Mouse (Mus musculus): ENCODE results near the gene Panx1. TPM values are rescaled to one million over a fixed set of nuclear protein-coding genes. Genes with fewer than 3 reads are reported as not detected.

Gene Panx1
- total and polyA plus RNA-seq, 3 experiments = 10.6 to 20.3 TPM; not detected in 1

DNA sequence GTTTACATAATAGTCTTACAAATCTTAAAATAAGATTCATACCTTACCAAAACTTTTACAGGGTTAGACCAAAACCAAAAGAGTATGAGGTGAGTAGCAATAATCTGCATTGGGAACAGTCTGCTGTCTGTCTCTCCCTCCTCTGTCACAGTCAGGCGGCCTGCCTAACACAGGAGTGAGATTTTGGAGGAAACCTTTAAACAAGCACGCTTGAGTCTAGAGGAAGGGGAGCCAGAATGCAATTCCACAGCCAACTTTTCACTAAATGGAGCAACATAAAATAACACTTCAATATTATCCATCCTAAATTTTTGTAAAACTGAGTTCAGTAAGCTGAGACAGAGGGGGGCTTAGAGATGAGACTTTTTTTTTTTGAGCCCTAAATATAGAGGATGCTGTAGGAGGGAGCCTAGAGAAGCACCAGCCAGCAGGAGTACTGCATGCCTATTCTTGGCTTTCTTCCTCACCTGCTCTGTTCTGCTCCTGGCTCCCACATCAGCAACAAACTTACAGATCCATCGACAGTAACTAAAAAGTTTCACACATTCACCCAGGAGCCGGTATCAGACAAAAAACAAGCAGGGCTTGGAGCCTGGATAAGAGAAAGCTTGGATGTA, 63.6 kb downstream of the Panx1 start:
- no peak for TF ChIP-seq POLR2AphosphoS2 (IDR thresholded peaks at IDR 0.05; ENCODE audit: low read length)
- TF ChIP-seq ZC3H11A (IDR thresholded peaks at IDR 0.05; ENCODE audit: low read depth, low read length) = no peak
- TF ChIP-seq BHLHE40 (IDR thresholded peaks at IDR 0.05; ENCODE audit: borderline replicate concordance, low read depth, low read length) = no peak
- TF ChIP-seq MEF2A (IDR thresholded peaks at IDR 0.05; ENCODE audit: extremely low read depth, insufficient replicate concordance, low read depth, low read length, poor library complexity, severe bottlenecking) = no peak
- no peak for TF ChIP-seq MYB (IDR thresholded peaks at IDR 0.05; ENCODE audit: low read depth, low read length)
- no peak overlapping the region for H3K4me3 ChIP-seq (ENCODE audit: control insufficient read depth in 1 of 2, insufficient read depth in 1 of 2, low read depth in 2 of 2, low read length in 2 of 2)
- DNase-seq (ENCODE audit: low read depth, low spot score) = no peak
- H3K27ac ChIP-seq (ENCODE audit: control insufficient read depth, low read depth, low read length) = no peak overlapping the region
- no peak overlapping the region for H3K9ac ChIP-seq (ENCODE audit: control insufficient read depth, low read depth, low read length, poor library complexity, severe bottlenecking)
- no peaks in the 10 kb centered on the region for H3K79me2 ChIP-seq (ENCODE audit: control insufficient read depth, insufficient read depth, low read length, poor library complexity)
- H3K36me3 ChIP-seq (ENCODE audit: control insufficient read depth in 1 of 2, insufficient read depth in 2 of 2, low read length in 2 of 2) = no peaks in the 10 kb centered on the region
- H3K27me3 ChIP-seq (ENCODE audit: control insufficient read depth in 1 of 2, insufficient read depth in 2 of 2, low read length in 2 of 2) = peaks cover 0 to 2% of the 10 kb centered on the region in 2 experiments; a peak in 1 of 4 replicates
- H3K9me3 ChIP-seq (replicated peaks; ENCODE audit: insufficient read depth, low read length) = no peaks in the 10 kb centered on the region
- H3K4me1 ChIP-seq (ENCODE audit: control insufficient read depth in 1 of 2, insufficient read depth in 2 of 2, low read length in 2 of 2) = no peaks in the 10 kb centered on the region

DNA sequence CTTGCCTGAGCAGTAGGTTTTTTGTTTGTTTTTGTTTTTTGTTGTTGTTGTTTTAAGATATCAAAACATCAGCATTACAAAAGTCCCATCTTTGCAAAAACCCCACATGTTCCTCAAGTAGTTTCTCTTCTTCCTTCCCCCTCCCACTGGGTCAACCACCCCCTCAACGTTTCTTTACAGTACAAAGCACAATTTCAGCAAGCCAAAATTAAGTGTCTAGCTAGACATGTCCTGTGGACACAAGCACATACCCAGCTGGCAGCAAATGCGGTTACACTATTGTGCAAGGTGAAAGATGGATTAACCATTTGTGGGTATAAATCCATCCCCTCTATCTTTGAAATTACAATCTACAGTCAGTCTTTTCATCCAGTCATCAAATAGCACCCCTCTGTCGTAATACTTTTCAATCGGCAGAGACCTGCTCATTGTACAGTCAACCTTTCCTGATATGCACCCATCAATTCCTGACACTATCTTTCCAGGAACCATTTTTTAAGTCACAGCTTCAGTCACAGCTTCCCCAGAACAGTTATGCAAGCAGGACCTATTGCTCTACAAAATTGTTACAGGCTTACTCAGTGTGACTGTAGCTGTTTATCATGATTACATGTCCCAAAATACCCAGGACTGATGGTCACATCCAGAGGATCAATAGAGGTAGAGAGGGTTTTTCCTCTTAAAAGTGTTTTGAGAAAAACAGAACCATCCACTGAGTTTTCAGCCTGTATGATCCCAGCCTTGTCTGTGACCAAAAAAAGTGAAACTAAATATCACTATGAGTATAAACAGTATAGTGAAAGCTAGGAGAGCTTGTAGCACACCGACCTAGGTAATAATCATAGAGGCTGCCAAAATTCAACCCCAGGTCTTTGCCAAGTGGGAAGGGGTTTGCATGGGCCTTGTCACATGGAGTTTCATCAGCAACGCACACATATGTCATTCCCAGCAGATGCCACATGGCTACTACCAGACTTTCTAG, 70.7 kb downstream of the Panx1 start:
- peak overlapping the region in 1 of 2 experiments; percentile 25; a peak in 1 of 4 replicates for H3K4me3 ChIP-seq (ENCODE audit: control insufficient read depth in 1 of 2, insufficient read depth in 1 of 2, low read depth in 2 of 2, low read length in 2 of 2)

More for the DNA sequence above, 70.7 kb downstream of the Panx1 start:
- no peaks in the 10 kb centered on the region for H3K27me3 ChIP-seq (ENCODE audit: control insufficient read depth in 1 of 2, insufficient read depth in 2 of 2, low read length in 2 of 2)
- no peak for TF ChIP-seq EP300 (IDR thresholded peaks at IDR 0.05; ENCODE audit: low read depth in 1 of 2, low read length in 2 of 2)
- no peak for TF ChIP-seq ETS1 (IDR thresholded peaks at IDR 0.05; ENCODE audit: low read depth, low read length)
- no peak for TF ChIP-seq CHD2 (IDR thresholded peaks at IDR 0.05; ENCODE audit: low read length)
- no peak for TF ChIP-seq UBTF (IDR thresholded peaks at IDR 0.05; ENCODE audit: borderline replicate concordance, insufficient read depth, low read depth, low read length)
- TF ChIP-seq ZC3H11A (IDR thresholded peaks at IDR 0.05; ENCODE audit: low read depth, low read length) = no peak
- TF ChIP-seq TAL1 (IDR thresholded peaks at IDR 0.05; ENCODE audit: low read length) = no peak
- TF ChIP-seq POLR2AphosphoS5 (IDR thresholded peaks at IDR 0.05; ENCODE audit: borderline replicate concordance, low read depth, low read length) = no peak
- no peak for TF ChIP-seq RCOR1 (IDR thresholded peaks at IDR 0.05; ENCODE audit: low read depth, low read length)
- TF ChIP-seq SIN3A (IDR thresholded peaks at IDR 0.05; ENCODE audit: low read length) = no peak
- no peak for TF ChIP-seq MYB (IDR thresholded peaks at IDR 0.05; ENCODE audit: low read depth, low read length)
- TF ChIP-seq POLR2A (IDR thresholded peaks at IDR 0.05; ENCODE audit: control insufficient read depth in 1 of 2, insufficient read depth in 1 of 2, low read depth in 1 of 2, low read length in 2 of 2, poor library complexity in 1 of 2) = no peak
- TF ChIP-seq POLR2AphosphoS2 (IDR thresholded peaks at IDR 0.05; ENCODE audit: low read length) = no peak
- no peak for TF ChIP-seq TBP (IDR thresholded peaks at IDR 0.05; ENCODE audit: low read depth, low read length)
- TF ChIP-seq NRF1 (IDR thresholded peaks at IDR 0.05; ENCODE audit: insufficient read depth, low read depth, low read length, poor library complexity, severe bottlenecking) = no peak
- no peak for TF ChIP-seq SMC3 (IDR thresholded peaks at IDR 0.05; ENCODE audit: low read depth, low read length)
- no peak for TF ChIP-seq MAFK (IDR thresholded peaks at IDR 0.05; ENCODE audit: borderline replicate concordance, low read depth, low read length)
- peaks cover 0 to 46% of the 10 kb centered on the region in 2 experiments; a peak in 2 of 4 replicates for H3K36me3 ChIP-seq (ENCODE audit: control insufficient read depth in 1 of 2, insufficient read depth in 2 of 2, low read length in 2 of 2)
- H3K9ac ChIP-seq (ENCODE audit: control insufficient read depth, low read depth, low read length, poor library complexity, severe bottlenecking) = peak overlapping the region; percentile 17
- H3K9me3 ChIP-seq (replicated peaks; ENCODE audit: insufficient read depth, low read length) = no peaks in the 10 kb centered on the region
- DNase-seq (ENCODE audit: low read depth, low spot score) = no peak
- H3K4me1 ChIP-seq (ENCODE audit: control insufficient read depth in 1 of 2, insufficient read depth in 2 of 2, low read length in 2 of 2) = peaks cover 32 to 36% of the 10 kb centered on the region in 2 experiments
- H3K27ac ChIP-seq (ENCODE audit: control insufficient read depth, low read depth, low read length) = peak overlapping the region; percentile 76
- H3K79me2 ChIP-seq (ENCODE audit: control insufficient read depth, insufficient read depth, low read length, poor library complexity) = no peaks in the 10 kb centered on the region
